Mouse (Mus musculus) midbrain, embryonic 12.5 days (tissue): ENCODE measurements around the gene Chst11. TPM values are rescaled to one million over a fixed set of nuclear protein-coding genes. Genes with fewer than 3 reads are reported as not detected.

Experiments
- ATAC-seq: fragments of 200-750 bp; cut with Nextera tagmentation; 2 replicates; pipeline ENCODE4 v1.8.0; 2017; ENCODE audit warnings: low read depth, moderate TSS enrichment, moderate library complexity; ENCODE audit not compliant: low FRiP score
- H3K27ac ChIP-seq: fragments of 300-500 bp; sonication (generic); replicated peaks from 2 replicates; pipeline ENCODE4 v1.5.1; 2016; ENCODE audit warnings: mild to moderate bottlenecking
- H3K27me3 ChIP-seq: fragments of 300-500 bp; sonication (generic); 2 replicates; pipeline ENCODE4 v1.6.1; 2016; ENCODE audit warnings: mild to moderate bottlenecking
- H3K36me3 ChIP-seq: fragments of 300-500 bp; sonication (generic); 2 replicates; pipeline ENCODE4 v1.6.1; 2016
- H3K4me1 ChIP-seq: fragments of 300-500 bp; sonication (generic); 2 replicates; pipeline ENCODE4 v1.6.1; 2016
- H3K4me2 ChIP-seq: fragments of 300-500 bp; sonication (generic); replicated peaks from 2 replicates; pipeline ENCODE4 v1.6.1; 2016; ENCODE audit warnings: mild to moderate bottlenecking, moderate library complexity
- H3K4me3 ChIP-seq: fragments of 300-500 bp; sonication (generic); 2 replicates; pipeline ENCODE4 v1.5.1; 2016; ENCODE audit warnings: mild to moderate bottlenecking
- H3K9ac ChIP-seq: fragments of 300-500 bp; sonication (generic); replicated peaks from 2 replicates; pipeline ENCODE4 v1.6.1; 2016; ENCODE audit warnings: mild to moderate bottlenecking, moderate library complexity
- H3K9me3 ChIP-seq: fragments of 300-500 bp; sonication (generic); 2 replicates; pipeline ENCODE4 v1.6.1; 2016; ENCODE audit warnings: mild to moderate bottlenecking
- WGBS: fragments of 180-500 bp; shearing (Covaris S2); methylation state at CpG from one replicate; pipeline ENCODE4 v1.1.7; 2016; 5-methylcytosine and 5-hydroxymethylcytosine counted together
- polyA plus RNA-seq: library from polyadenylated mRNA; unstranded; fragments of >200 nt; fragmentation: Nextera tagmentation; extraction: Ambion mirVana; gene quantifications from 2 replicates; pipeline ENCODE4 v1.2.1, GENCODE M21; 2016

Chst11 gene
- polyA plus RNA-seq, 1 experiment from 2014 or later = 2.3 TPM

DNA sequence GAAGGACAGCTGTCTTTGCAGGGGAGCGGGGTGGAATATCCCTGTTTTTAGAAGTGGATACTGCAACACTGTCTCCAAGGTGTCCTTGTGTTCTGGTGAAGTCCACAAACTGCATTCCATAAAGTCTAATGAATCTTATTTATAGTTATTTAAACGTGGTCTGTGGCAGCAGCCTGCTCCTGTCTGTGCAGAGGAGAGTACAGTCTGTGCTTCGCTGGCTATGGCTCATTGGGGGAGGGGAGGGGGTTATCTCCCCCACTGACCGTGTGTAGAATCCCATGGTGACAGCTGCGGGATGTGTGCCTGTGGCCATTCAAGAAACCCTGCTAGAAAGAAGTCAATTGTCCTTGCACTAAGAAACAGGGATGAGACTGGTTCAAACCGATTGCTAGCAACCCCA is 206.7 kb downstream of the Chst11 start:
- no peak overlapping the region for H3K4me3 ChIP-seq
- 0 out of 2 replicates have a peak, but pooled peaks cover 3% of the 10 kb centered on the region for H3K9me3 ChIP-seq
- no peak overlapping the region for H3K9ac ChIP-seq
- H3K27ac ChIP-seq = no peak overlapping the region
- WGBS = 44% methylated on average over 6 of the region's 6 CpGs
- no peaks in the 10 kb centered on the region for H3K27me3 ChIP-seq
- 0 out of 2 replicates have a peak, but pooled peaks cover 6% of the 10 kb centered on the region for H3K36me3 ChIP-seq
- ATAC-seq = no peak
- no peak overlapping the region for H3K4me2 ChIP-seq
- 0 out of 2 replicates have a peak, but pooled peaks cover 4% of the 10 kb centered on the region for H3K4me1 ChIP-seq

DNA sequence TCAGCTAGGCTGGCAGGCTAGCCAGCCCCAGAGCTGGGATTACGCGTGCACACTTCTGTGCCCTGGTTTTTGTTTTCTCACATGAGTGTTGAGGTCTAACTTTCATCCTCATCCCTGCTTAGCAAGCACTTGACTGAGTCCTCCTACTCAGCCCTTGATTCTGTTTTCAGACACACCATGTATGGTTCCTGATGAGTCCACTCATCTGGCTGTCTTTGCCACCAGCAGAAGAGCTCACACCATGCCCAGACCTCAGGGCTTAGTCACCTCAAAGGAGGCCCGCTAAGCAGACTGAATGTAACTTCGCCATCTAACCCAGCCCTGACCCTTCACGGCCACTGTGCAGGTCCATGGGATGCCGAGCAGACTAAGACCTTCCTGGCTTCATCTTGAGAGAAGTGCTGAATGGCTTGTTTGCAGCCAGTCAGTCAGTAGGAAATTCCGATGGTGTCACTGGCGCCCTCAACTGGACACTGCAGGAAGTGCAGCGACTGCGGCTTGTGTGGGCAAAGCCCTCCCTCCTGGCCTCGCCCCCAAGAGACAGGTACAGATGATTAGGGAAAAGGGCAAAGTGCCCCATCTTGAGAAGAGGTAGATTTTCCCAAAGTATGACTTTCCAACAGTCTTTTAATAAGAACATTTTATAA is 212.5 kb downstream of the Chst11 start:
- Histone ChIP-seq H3K27ac (no peak overlapping the region), H3K4me1 (0 out of 2 replicates have a peak, but pooled peaks cover 2% of the 10 kb centered on the region), H3K4me3 (no peak overlapping the region), H3K9me3 (no peaks in the 10 kb centered on the region), H3K36me3 (no peaks in the 10 kb centered on the region), H3K9ac (no peak overlapping the region), H3K4me2 (no peak overlapping the region), H3K27me3 (no peaks in the 10 kb centered on the region)
- 49% methylated on average over 11 of the region's 11 CpGs for WGBS
- no peak for ATAC-seq

DNA sequence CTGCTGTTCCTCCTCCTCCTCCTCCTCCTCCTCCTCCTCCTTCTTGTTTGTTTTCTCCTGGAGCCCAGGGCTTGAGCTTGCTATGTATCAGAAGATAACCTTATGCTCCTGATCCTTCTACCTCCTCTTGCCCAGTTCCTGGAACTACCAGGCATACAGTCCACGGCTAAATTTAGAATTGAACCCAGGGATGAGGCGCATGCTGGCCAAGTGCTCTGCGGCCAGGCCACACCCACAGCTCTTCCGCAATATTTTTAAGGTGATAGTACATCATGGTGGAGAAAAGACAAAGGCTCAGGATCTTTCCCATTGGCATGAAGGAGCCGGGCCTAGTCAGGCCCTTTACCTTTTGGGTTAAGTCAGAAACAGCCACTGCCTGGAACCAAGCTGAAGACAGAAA is 213.4 kb downstream of the Chst11 start:
- Histone ChIP-seq H3K4me3 (no peak overlapping the region), H3K4me1 (0 out of 2 replicates have a peak, but pooled peaks cover 2% of the 10 kb centered on the region), H3K4me2 (no peak overlapping the region), H3K9ac (no peak overlapping the region), H3K27ac (no peak overlapping the region), H3K9me3 (no peaks in the 10 kb centered on the region), H3K27me3 (no peaks in the 10 kb centered on the region), H3K36me3 (no peaks in the 10 kb centered on the region)
- ATAC-seq = no peak
- WGBS = 88% methylated on average over 5 of the region's 5 CpGs

DNA sequence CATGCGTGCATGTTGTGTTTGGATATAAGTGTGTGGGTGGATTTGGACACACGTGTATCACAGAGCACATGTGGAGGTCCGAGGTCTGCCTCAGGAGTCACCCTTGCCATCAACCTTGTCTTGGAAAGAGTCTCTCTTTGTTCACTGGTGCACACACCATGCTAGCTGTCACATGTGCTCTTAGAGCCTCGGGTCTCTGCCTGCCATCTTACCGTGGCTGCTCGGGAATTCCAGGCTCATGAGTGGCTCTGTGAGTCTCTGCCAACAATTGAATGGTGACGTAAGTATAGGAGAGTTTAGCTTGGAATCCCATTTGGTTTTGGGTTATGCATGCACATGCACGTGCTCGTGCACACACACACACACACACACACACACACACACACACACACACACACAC is 214.0 kb downstream of the Chst11 start:
- Histone ChIP-seq H3K4me3 (no peak overlapping the region), H3K9ac (no peak overlapping the region), H3K9me3 (no peaks in the 10 kb centered on the region), H3K4me1 (0 out of 2 replicates have a peak, but pooled peaks cover 2% of the 10 kb centered on the region), H3K27me3 (no peaks in the 10 kb centered on the region), H3K4me2 (no peak overlapping the region), H3K27ac (no peak overlapping the region), H3K36me3 (no peaks in the 10 kb centered on the region)
- no peak for ATAC-seq
- 86% methylated on average over 9 of the region's 9 CpGs for WGBS

DNA sequence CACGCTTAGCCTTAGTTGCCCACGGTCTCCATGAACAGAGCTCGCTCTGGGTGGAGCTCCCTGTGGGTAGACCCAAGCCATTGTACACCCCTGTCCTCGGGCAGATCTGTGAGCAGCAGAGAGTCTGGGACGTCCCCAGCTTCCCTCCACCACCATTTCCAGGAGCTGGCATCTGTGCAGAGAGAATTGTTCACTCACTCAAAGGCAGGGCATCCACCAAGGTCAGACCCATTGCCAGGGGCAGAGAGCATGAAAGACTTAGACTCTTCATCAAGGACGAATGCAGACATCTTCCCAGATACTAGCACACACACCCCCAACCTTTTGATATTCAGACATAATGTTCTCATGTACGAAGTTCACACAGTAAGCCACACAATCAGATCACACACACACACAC is 216.2 kb downstream of the Chst11 start:
- no peak overlapping the region for H3K4me2 ChIP-seq
- ATAC-seq = no peak
- no peak overlapping the region for H3K9ac ChIP-seq
- H3K4me1 ChIP-seq = no peaks in the 10 kb centered on the region
- H3K27me3 ChIP-seq = no peaks in the 10 kb centered on the region
- H3K4me3 ChIP-seq = no peak overlapping the region
- H3K9me3 ChIP-seq = no peaks in the 10 kb centered on the region
- no peak overlapping the region for H3K27ac ChIP-seq
- no peaks in the 10 kb centered on the region for H3K36me3 ChIP-seq
- 79% methylated on average over 7 of the region's 7 CpGs for WGBS

DNA sequence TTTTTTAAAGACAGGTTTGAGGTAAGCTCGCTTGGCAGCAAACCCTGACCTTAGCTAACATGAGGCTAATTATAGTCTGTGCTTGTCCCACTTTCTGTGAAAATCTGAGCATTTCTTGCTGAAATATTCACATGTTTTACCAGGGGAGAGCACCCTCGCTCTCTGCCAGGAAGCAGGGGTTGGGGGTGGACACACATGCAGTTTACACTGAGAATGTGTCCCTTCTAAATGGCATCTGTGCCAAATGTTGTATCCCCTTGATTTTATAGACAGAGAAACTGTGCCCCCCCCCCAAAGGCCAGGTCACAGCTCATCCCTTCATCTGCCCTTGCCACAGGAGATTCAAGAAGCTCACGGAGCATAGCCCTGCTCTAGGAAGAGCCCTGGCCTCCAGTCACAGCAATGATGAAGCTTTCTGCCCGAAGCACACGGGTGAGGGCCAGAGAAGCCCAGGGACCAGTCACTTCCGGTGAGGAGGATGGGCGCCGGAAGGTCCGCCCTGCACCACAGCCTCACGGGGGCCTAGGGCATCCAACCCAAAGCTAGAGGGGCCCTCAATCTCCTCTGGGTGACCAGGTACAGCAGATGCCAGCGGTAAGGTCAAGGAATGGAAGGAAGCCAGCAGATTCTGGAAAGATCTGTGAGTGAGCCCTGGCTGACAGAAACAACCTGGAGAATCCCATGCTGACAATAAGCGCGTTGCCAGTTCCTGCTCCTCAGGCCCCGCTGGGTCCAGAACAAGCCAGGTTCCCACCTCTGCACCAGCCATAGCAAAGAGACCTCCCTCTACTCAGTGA is 217.8 kb downstream of the Chst11 start:
- no peaks in the 10 kb centered on the region for H3K4me1 ChIP-seq
- no peak overlapping the region for H3K27ac ChIP-seq
- ATAC-seq = no peak
- H3K9ac ChIP-seq = no peak overlapping the region
- H3K36me3 ChIP-seq = no peaks in the 10 kb centered on the region
- WGBS = 88% methylated on average over 14 of the region's 14 CpGs
- no peak overlapping the region for H3K4me3 ChIP-seq
- H3K9me3 ChIP-seq = no peaks in the 10 kb centered on the region
- H3K27me3 ChIP-seq = no peaks in the 10 kb centered on the region
- no peak overlapping the region for H3K4me2 ChIP-seq

DNA sequence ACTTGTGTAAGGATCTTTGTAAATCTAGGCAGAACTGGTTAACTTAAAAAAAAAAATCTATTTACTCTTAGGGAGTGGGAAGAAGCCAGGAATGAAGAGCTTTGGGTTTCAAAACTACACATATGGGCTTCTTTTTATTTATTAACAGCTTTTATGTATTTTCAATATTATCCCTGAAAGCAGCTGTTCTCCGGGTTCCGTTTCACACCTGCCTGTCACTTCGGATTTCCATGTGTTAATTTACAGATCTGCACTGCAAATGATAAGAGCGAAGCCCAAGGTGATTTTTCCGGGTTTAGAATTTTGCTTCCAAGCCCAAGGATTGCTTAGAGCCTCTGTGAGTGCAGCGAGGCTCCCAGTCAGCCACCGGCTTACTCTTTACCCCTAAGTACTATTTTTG is 223.1 kb downstream of the Chst11 start:
- H3K36me3 ChIP-seq = no peaks in the 10 kb centered on the region
- no peaks in the 10 kb centered on the region for H3K9me3 ChIP-seq
- peaks cover 5% of the 10 kb centered on the region for H3K4me1 ChIP-seq
- H3K27ac ChIP-seq = no peak overlapping the region
- no peak overlapping the region for H3K4me2 ChIP-seq
- no peaks in the 10 kb centered on the region for H3K27me3 ChIP-seq
- WGBS = 88% methylated on average over 7 of the region's 7 CpGs
- no peak overlapping the region for H3K9ac ChIP-seq
- no peak overlapping the region for H3K4me3 ChIP-seq
- no peak for ATAC-seq

DNA sequence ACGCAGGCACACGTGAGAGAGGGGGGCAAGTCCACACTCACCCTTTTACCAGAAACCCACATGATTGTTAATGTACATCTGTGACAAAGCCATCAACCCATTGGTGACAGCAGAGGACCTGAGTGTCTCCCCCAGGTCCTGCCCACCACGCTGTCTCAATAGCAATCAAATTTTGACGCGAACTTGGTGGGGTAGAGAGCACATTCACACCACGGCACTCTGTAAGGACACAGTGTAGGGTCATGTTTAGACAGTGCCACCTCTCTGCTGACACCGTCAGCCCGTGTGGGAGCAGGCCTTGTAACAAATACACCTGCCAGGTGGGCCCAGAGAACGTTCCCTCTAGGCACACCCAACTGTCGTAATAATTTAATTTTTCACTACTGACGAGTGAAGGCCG is 224.1 kb downstream of the Chst11 start:
- no peak overlapping the region for H3K4me2 ChIP-seq
- no peaks in the 10 kb centered on the region for H3K27me3 ChIP-seq
- no peak for ATAC-seq
- no peak overlapping the region for H3K4me3 ChIP-seq
- 84% methylated on average over 12 of the region's 12 CpGs for WGBS
- peaks cover 5% of the 10 kb centered on the region for H3K4me1 ChIP-seq
- H3K27ac ChIP-seq = no peak overlapping the region
- H3K9me3 ChIP-seq = no peaks in the 10 kb centered on the region
- no peak overlapping the region for H3K9ac ChIP-seq
- H3K36me3 ChIP-seq = no peaks in the 10 kb centered on the region

DNA sequence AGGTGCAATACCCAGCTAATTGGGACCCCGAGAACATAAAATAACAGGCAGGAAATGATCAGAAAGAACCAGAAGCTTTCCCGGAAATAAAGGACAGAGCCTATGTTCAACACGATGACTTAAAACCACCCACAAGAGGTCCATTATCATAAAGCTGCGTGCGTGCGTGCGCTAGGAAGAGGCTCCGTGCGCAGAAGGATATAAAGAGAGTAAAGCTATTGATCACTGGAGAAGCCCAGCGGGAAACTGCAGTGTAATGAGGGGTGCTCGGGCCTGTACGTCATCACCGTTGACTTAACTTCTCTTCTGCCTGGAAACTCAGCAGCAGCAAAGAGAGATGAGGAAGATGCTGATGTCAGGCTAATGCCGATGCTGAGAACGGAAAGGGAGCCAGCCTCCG is 224.8 kb downstream of the Chst11 start:
- Histone ChIP-seq H3K36me3 (no peaks in the 10 kb centered on the region), H3K9me3 (no peaks in the 10 kb centered on the region), H3K4me1 (peaks cover 5% of the 10 kb centered on the region), H3K9ac (no peak overlapping the region), H3K27me3 (no peaks in the 10 kb centered on the region), H3K27ac (no peak overlapping the region), H3K4me2 (no peak overlapping the region), H3K4me3 (no peak overlapping the region)
- WGBS = 70% methylated on average over 16 of the region's 16 CpGs
- no peak for ATAC-seq

DNA sequence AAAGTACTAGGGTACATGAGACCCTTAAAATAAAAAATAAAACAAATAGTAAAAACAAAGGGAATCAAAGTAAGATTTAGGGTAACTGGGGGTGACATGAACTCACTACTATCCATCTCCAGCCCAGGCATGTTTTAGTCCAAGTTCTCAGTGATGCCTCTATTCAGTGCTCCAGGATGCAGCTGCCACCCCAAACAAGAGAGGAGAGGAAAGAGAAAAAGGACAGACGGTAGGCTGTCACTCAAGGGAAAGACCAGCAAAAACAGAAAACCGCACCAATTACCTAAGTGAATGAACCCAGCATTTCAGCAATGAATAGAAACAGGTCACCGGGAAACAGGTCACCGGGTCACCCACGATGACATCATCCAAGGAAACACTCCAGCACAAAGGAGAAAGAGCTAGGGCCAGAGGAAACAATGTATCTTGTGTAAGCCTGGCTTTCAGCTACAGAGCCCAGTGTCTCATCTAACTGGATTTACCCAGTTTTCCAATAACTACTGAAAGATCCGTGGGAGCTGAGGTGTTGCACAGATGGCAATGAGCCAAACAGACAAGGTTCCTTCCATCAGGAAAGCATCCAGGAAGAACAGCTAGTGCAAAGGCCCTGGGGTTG is 225.8 kb downstream of the Chst11 start:
- Histone ChIP-seq H3K27me3 (no peaks in the 10 kb centered on the region), H3K9ac (no peak overlapping the region), H3K27ac (no peak overlapping the region), H3K36me3 (no peaks in the 10 kb centered on the region), H3K4me2 (no peak overlapping the region), H3K4me3 (no peak overlapping the region), H3K9me3 (no peaks in the 10 kb centered on the region), H3K4me1 (peaks cover 5% of the 10 kb centered on the region)
- ATAC-seq = no peak
- WGBS = 37% methylated on average over 6 of the region's 6 CpGs

DNA sequence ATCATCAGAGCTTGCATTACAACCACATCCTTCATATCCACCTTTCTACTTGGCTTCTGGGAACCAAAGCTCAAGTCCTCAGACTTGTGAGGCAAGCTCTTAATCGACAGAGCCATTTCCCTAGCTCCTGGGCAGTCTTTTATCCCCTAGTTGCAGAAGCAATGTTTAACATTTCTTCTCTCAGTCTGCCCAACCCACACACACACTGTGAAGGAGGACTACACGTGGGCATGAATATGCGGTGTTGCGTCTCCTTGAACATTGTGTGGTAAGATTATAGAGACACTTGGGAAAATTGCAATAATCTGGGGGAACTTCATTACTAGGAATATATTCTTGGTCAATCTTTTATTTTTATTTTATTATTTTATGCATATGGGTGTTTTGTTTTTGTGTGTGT is 227.3 kb downstream of the Chst11 start:
- H3K4me1 ChIP-seq = peaks cover 5% of the 10 kb centered on the region
- no peak overlapping the region for H3K4me2 ChIP-seq
- no peak for ATAC-seq
- no peak overlapping the region for H3K9ac ChIP-seq
- H3K27ac ChIP-seq = no peak overlapping the region
- WGBS = 92% methylated on average over 4 of the region's 4 CpGs
- no peaks in the 10 kb centered on the region for H3K9me3 ChIP-seq
- H3K27me3 ChIP-seq = no peaks in the 10 kb centered on the region
- H3K36me3 ChIP-seq = no peaks in the 10 kb centered on the region
- no peak overlapping the region for H3K4me3 ChIP-seq

DNA sequence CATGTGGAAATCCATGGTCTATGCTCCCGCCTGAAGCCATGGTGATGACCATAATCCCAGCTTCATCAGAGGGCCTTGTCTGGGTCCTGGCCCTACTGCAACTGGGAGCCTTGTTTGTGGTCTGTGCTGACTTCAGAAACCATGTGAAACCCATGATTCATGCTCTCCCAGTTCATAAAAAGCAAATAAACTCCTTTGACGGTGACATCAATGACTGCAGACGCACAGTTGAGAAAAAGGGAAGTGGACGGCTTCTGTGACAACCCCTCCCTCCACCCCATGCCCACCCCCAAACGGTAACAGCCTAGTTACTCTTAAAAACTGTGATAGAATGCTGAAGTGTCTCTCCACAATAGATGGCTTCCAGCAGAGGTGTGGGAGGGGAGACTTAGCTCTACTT is 230.3 kb downstream of the Chst11 start:
- 79% methylated on average over 5 of the region's 5 CpGs for WGBS
- no peak overlapping the region for H3K4me3 ChIP-seq

More for the DNA sequence above, 230.3 kb downstream of the Chst11 start:
- Histone ChIP-seq H3K4me1 (no peaks in the 10 kb centered on the region; the same call in 1 of the 2 replicates), H3K9ac (no peak overlapping the region), H3K27ac (no peak overlapping the region), H3K36me3 (no peaks in the 10 kb centered on the region), H3K27me3 (no peaks in the 10 kb centered on the region), H3K9me3 (no peaks in the 10 kb centered on the region), H3K4me2 (no peak overlapping the region)
- no peak for ATAC-seq
